Mouse (Mus musculus) CH12.LX (cell line): Measurements from ENCODE around the gene Cops7b. TPM values are rescaled to one million over a fixed set of nuclear protein-coding genes. Genes with fewer than 3 reads are reported as not detected.

Experiments used
- DNase-seq: peaks from one replicate; pipeline ENCODE4 v3.0.0-alpha.2; 2013; ENCODE audit errors: extremely low read depth
- H3K27ac ChIP-seq: 2 replicates; pipeline ENCODE4 v1.5.1; 2012; ENCODE audit warnings: low read depth, mild to moderate bottlenecking, control low read depth, moderate library complexity; ENCODE audit not compliant: insufficient read depth
- H3K27me3 ChIP-seq: replicated peaks from 2 replicates; pipeline ENCODE3; 2012; ENCODE audit warnings: inconsistent platforms
- H3K36me3 ChIP-seq, 2 experiments: replicated peaks in 1 of 2; 2 replicates each; pipeline versions ENCODE3 to v1.6.1; 2012; ENCODE audit warnings: inconsistent platforms in 1 of 2, low read length in 1 of 2, mild to moderate bottlenecking in 1 of 2, mixed read lengths in 1 of 2, moderate library complexity in 1 of 2; ENCODE audit not compliant: control insufficient read depth in 1 of 2, insufficient read depth in 1 of 2
- H3K4me1 ChIP-seq, 2 experiments: 2 replicates each; pipeline ENCODE4 v1.6.1; 2012; ENCODE audit warnings: inconsistent platforms in 1 of 2, moderate library complexity in 1 of 2; ENCODE audit not compliant: insufficient read depth in 2 of 2, control insufficient read depth in 1 of 2
- H3K4me2 ChIP-seq: 2 replicates; pipeline ENCODE4 v1.6.1; 2012; ENCODE audit warnings: low read depth, mild to moderate bottlenecking, control low read depth; ENCODE audit not compliant: poor library complexity, insufficient read depth, severe bottlenecking
- H3K4me3 ChIP-seq, 3 experiments: fragments of 150-350 bp in 1 of 3; sonication (generic) in 1 of 3; replicated peaks in 1 of 3; 2 replicates each; pipeline versions ENCODE3 to v1.5.1; 2011 to 2012; ENCODE audit warnings: low read depth in 2 of 3, low read length in 2 of 3, mild to moderate bottlenecking in 2 of 3, moderate library complexity in 2 of 3, control low read depth in 1 of 3, improper control_type of control experiment in 1 of 3, inconsistent platforms in 1 of 3, mixed read lengths in 1 of 3; ENCODE audit not compliant: poor library complexity in 1 of 3
- H3K79me2 ChIP-seq: replicated peaks from 2 replicates; pipeline ENCODE4 v1.6.1; 2012; ENCODE audit warnings: mild to moderate bottlenecking, moderate library complexity; ENCODE audit not compliant: control insufficient read depth, poor library complexity, insufficient read depth, severe bottlenecking; ENCODE audit errors: extremely low read depth
- H3K9ac ChIP-seq: 2 replicates; pipeline ENCODE4 v1.6.1; 2012; ENCODE audit warnings: low read depth, mild to moderate bottlenecking, control low read depth, moderate library complexity; ENCODE audit not compliant: insufficient read depth
- H3K9me3 ChIP-seq: replicated peaks from 2 replicates; pipeline ENCODE3; 2012; ENCODE audit warnings: low read length, inconsistent platforms, mixed read lengths
- BHLHE40 ChIP-seq: IDR thresholded peaks from 2 replicates; pipeline ENCODE4 v1.6.1; 2011; ENCODE audit warnings: mild to moderate bottlenecking, low read depth, low read length, improper control_type of control experiment
- CHD2 ChIP-seq: IDR thresholded peaks from 2 replicates; pipeline ENCODE4 v1.6.1; 2011; ENCODE audit warnings: low read length, improper control_type of control experiment
- E2F4 ChIP-seq: IDR thresholded peaks from 2 replicates; pipeline ENCODE4 v1.6.1; 2011; ENCODE audit warnings: low read depth, low read length, improper control_type of control experiment; ENCODE audit not compliant: insufficient replicate concordance
- HCFC1 ChIP-seq: IDR thresholded peaks from 2 replicates; pipeline ENCODE4 v1.6.1; 2012; ENCODE audit warnings: low read depth, mild to moderate bottlenecking, inconsistent platforms, low read length, improper control_type of control experiment
- IRF4 ChIP-seq: IDR thresholded peaks from 2 replicates; pipeline ENCODE4 v1.6.1; 2014; ENCODE audit warnings: low read depth, mild to moderate bottlenecking, inconsistent platforms, low read length, improper control_type of control experiment
- JUND ChIP-seq: conservative IDR thresholded peaks from 2 replicates; pipeline ENCODE4 v1.6.1; 2011; ENCODE audit warnings: low read depth, low read length, improper control_type of control experiment
- KAT2A ChIP-seq: IDR thresholded peaks from 2 replicates; pipeline ENCODE4 v1.6.1; 2012; ENCODE audit warnings: low read length, improper control_type of control experiment, inconsistent platforms; ENCODE audit not compliant: insufficient replicate concordance
- MAX ChIP-seq: IDR thresholded peaks from 2 replicates; pipeline ENCODE4 v1.6.1; 2011; ENCODE audit warnings: low read length, improper control_type of control experiment
- MAZ ChIP-seq: IDR thresholded peaks from 2 replicates; pipeline ENCODE4 v1.6.1; 2012; ENCODE audit warnings: low read depth, mild to moderate bottlenecking, inconsistent platforms, low read length, improper control_type of control experiment, moderate library complexity
- POLR2A ChIP-seq: IDR thresholded peaks from 2 replicates; pipeline ENCODE4 v1.6.1; 2011; ENCODE audit warnings: low read depth, mild to moderate bottlenecking, improper control_type of control experiment, low read length
- RAD21 ChIP-seq: IDR thresholded peaks from 2 replicates; pipeline ENCODE4 v1.6.1; 2011; ENCODE audit warnings: low read depth, mild to moderate bottlenecking, low read length, improper control_type of control experiment, moderate library complexity
- SIN3A ChIP-seq: IDR thresholded peaks from 2 replicates; pipeline ENCODE4 v1.6.1; 2012; ENCODE audit warnings: low read length, improper control_type of control experiment, inconsistent platforms
- UBTF ChIP-seq: IDR thresholded peaks from 2 replicates; pipeline ENCODE4 v1.6.1; 2012; ENCODE audit warnings: low read depth, mild to moderate bottlenecking, inconsistent platforms, low read length, improper control_type of control experiment, moderate library complexity
- ZC3H11A ChIP-seq: IDR thresholded peaks from 2 replicates; pipeline ENCODE4 v1.6.1; 2012; ENCODE audit warnings: low read depth, mild to moderate bottlenecking, inconsistent platforms, low read length, improper control_type of control experiment
- ZMIZ1 ChIP-seq: IDR thresholded peaks from 2 replicates; pipeline ENCODE4 v1.6.1; 2012; ENCODE audit warnings: low read depth, mild to moderate bottlenecking, inconsistent platforms, low read length, improper control_type of control experiment
- ZNF384 ChIP-seq: IDR thresholded peaks from 2 replicates; pipeline ENCODE4 v1.6.1; 2012; ENCODE audit warnings: low read depth, low read length, improper control_type of control experiment, inconsistent platforms
- dilution Hi-C: fragments of 300-500 bp; cut with MboI; formaldehyde crosslinking; loops from 2 replicates; pipeline ENCODE4 v1.14.3; 2020; ENCODE audit warnings: low sequenced_read_pairs; ENCODE audit not compliant: extremely low pct_unique_long_range_greater_than_20kb, extremely low pct_ligation_motif_present
- in situ Hi-C: fragments of 300-500 bp; cut with MboI; formaldehyde crosslinking; loops from 3 replicates; pipeline ENCODE4 v1.14.3; 2019; ENCODE audit warnings: low sequenced_read_pairs, low pct_ligation_motif_present, low pct_unique_long_range_greater_than_20kb, mixed read lengths
- polyA plus RNA-seq: library from polyadenylated mRNA; unstranded; fragments of >175 nt; gene quantifications from 2 replicates; pipeline ENCODE4 v1.2.1, GENCODE M21; 2012; ENCODE audit warnings: low read depth; ENCODE audit not compliant: insufficient read length
- total RNA-seq, 2 experiments: library from RNA; depleted of rRNA; stranded (reverse); fragments of 300-350 nt in 1 of 2; fragments of >200 nt in 1 of 2; gene quantifications; 2 replicates each; pipeline ENCODE4 v1.2.3; 2012 to 2014

The Cops7b gene
- total and polyA plus RNA-seq, 3 experiments: 21.2 to 31.3 (median 21.3) TPM

GRCm38 (mm10) chr1:86542584-86542983, 40.1 kb upstream of the Cops7b start:
- no peaks in the 10 kb centered on the region for H3K79me2 ChIP-seq
- peaks cover 22 to 54% of the 10 kb centered on the region in 2 experiments for H3K36me3 ChIP-seq
- no peaks in the 10 kb centered on the region for H3K27me3 ChIP-seq
- H3K9ac ChIP-seq: no peak overlapping the region
- H3K27ac ChIP-seq: no peak overlapping the region
- dilution Hi-C loops (no loop called here), in situ Hi-C loops (no loop called here)
- no peak overlapping the region for H3K4me3 ChIP-seq
- no peaks in the 10 kb centered on the region; a peak in 1 of 4 replicates for H3K4me1 ChIP-seq
- no peaks in the 10 kb centered on the region for H3K9me3 ChIP-seq
- no peak for DNase-seq
- TF ChIP-seq MAX (no peak), RAD21 (no peak), UBTF (no peak), JUND (no peak), ZNF384 (no peak), KAT2A (no peak), IRF4 (no peak), POLR2A (no peak)
- H3K4me2 ChIP-seq: no peak overlapping the region

GRCm38 (mm10) chr1:86546797-86547196, 35.9 kb upstream of the Cops7b start:
- TF ChIP-seq E2F4: no peak
- TF ChIP-seq ZC3H11A: no peak
- no peak for TF ChIP-seq SIN3A
- TF ChIP-seq HCFC1: no peak
- TF ChIP-seq BHLHE40: no peak
- TF ChIP-seq CHD2: no peak
- TF ChIP-seq ZMIZ1: no peak
- no peak for TF ChIP-seq MAZ
- TF ChIP-seq ZNF384: no peak
- TF ChIP-seq UBTF: no peak
- Histone ChIP-seq H3K36me3 (peaks cover 22 to 63% of the 10 kb centered on the region in 2 experiments), H3K4me3 (no peak overlapping the region), H3K27ac (no peak overlapping the region), H3K9ac (no peak overlapping the region), H3K4me1 (no peaks in the 10 kb centered on the region), H3K9me3 (no peaks in the 10 kb centered on the region), H3K4me2 (no peak overlapping the region), H3K27me3 (no peaks in the 10 kb centered on the region), H3K79me2 (no peaks in the 10 kb centered on the region)
- in situ Hi-C loops: no loop called here
- DNase-seq: no peak
- dilution Hi-C loops: no loop called here
